Mouse (Mus musculus) embryonic facial prominence, embryonic 11.5 days (tissue): Measurements from ENCODE around the gene Prkab2. TPM values are rescaled to one million over a fixed set of nuclear protein-coding genes. Genes with fewer than 3 reads are reported as not detected.

Experiments used
- ATAC-seq: fragments of 200-750 bp; cut with Nextera tagmentation; replicated peaks from 2 replicates; pipeline ENCODE4 v1.8.0; 2017; ENCODE audit warnings: low read depth; ENCODE audit not compliant: insufficient number of reproducible peaks, low FRiP score, low TSS enrichment
- DNase-seq: peaks from one replicate; pipeline ENCODE4 v3.0.0-alpha.2; 2015; ENCODE audit warnings: low spot score
- H3K27ac ChIP-seq: fragments of 300-500 bp; sonication (generic); replicated peaks from 2 replicates; pipeline ENCODE4 v1.5.1; 2014; ENCODE audit warnings: mild to moderate bottlenecking, low read depth, low read length, control low read depth
- H3K27me3 ChIP-seq: fragments of 300-500 bp; sonication (generic); 2 replicates; pipeline ENCODE4 v1.6.1; 2014; ENCODE audit warnings: mild to moderate bottlenecking, low read length, moderate library complexity, mixed read lengths; ENCODE audit not compliant: control insufficient read depth, insufficient read depth
- H3K36me3 ChIP-seq: fragments of 300-500 bp; sonication (generic); replicated peaks from 2 replicates; pipeline ENCODE4 v1.6.1; 2014; ENCODE audit warnings: low read depth, mild to moderate bottlenecking, low read length, moderate library complexity, mixed read lengths; ENCODE audit not compliant: control insufficient read depth, insufficient read depth
- H3K4me1 ChIP-seq: fragments of 300-500 bp; sonication (generic); 2 replicates; pipeline ENCODE4 v1.6.1; 2014; ENCODE audit warnings: low read length, mixed read lengths; ENCODE audit not compliant: control insufficient read depth, insufficient read depth
- H3K4me2 ChIP-seq: fragments of 300-500 bp; sonication (generic); 2 replicates; pipeline ENCODE4 v1.6.1; 2014; ENCODE audit warnings: low read depth, mild to moderate bottlenecking, control low read depth, low read length, moderate library complexity
- H3K4me3 ChIP-seq: fragments of 300-500 bp; sonication (generic); 2 replicates; pipeline ENCODE4 v1.5.1; 2014; ENCODE audit warnings: low read depth, low read length, control low read depth
- H3K9ac ChIP-seq: fragments of 300-500 bp; sonication (generic); replicated peaks from 2 replicates; pipeline ENCODE4 v1.6.1; 2014; ENCODE audit warnings: mild to moderate bottlenecking, control low read depth, low read length
- H3K9me3 ChIP-seq: fragments of 300-500 bp; sonication (generic); replicated peaks from 2 replicates; pipeline ENCODE4 v1.6.1; 2016; ENCODE audit warnings: mild to moderate bottlenecking, low read length, inconsistent platforms, mixed read lengths; ENCODE audit not compliant: control insufficient read depth
- WGBS: fragments of 180-500 bp; shearing (Covaris S2); extraction: QIAGEN DNeasy Blood & Tissue Kit; methylation state at CpG from one replicate; pipeline ENCODE4 v1.1.7; 2014; 5-methylcytosine and 5-hydroxymethylcytosine counted together
- polyA plus RNA-seq: library from polyadenylated mRNA; unstranded; fragments of >200 nt; fragmentation: Nextera tagmentation; extraction: Ambion mirVana; gene quantifications from 2 replicates; pipeline ENCODE4 v1.2.1, GENCODE M21; 2014

The Prkab2 gene
- polyA plus RNA-seq, 1 experiment from 2014 or later, result 6.2 TPM

- Histone ChIP-seq H3K4me2 (peak overlapping the region; percentile 11; the same call in 1 of the 2 replicates), H3K9ac (no peak overlapping the region), H3K4me3 (no peak overlapping the region), H3K36me3 (no peaks in the 10 kb centered on the region), H3K9me3 (no peaks in the 10 kb centered on the region), H3K27me3 (no peaks in the 10 kb centered on the region), H3K27ac (no peak overlapping the region), H3K4me1 (no peaks in the 10 kb centered on the region)
- peak; percentile 75; the same call in 1 of the 2 replicates for ATAC-seq
- WGBS, result 5% methylated on average over 16 of the region's 16 CpGs
- DNase-seq, result peak; percentile 65
Measured at GRCm38 (mm10) chr3:97683560-97684195, 25.7 kb downstream of the Prkab2 start.

- Histone ChIP-seq H3K27ac (no peak overlapping the region), H3K27me3 (no peaks in the 10 kb centered on the region), H3K4me2 (no peak overlapping the region), H3K4me1 (no peaks in the 10 kb centered on the region), H3K9ac (no peak overlapping the region), H3K36me3 (no peaks in the 10 kb centered on the region), H3K9me3 (no peaks in the 10 kb centered on the region), H3K4me3 (no peak overlapping the region)
- WGBS, result 87% methylated on average over 4 of the region's 4 CpGs
- DNase-seq, result no peak
- ATAC-seq, result no peak
Measured at GRCm38 (mm10) chr3:97686372-97687117, 28.6 kb downstream of the Prkab2 start.

- H3K27me3 ChIP-seq, result no peaks in the 10 kb centered on the region
- H3K9ac ChIP-seq, result no peak overlapping the region
- ATAC-seq (no peak), DNase-seq (no peak)
- 85% methylated on average over 2 of the region's 2 CpGs for WGBS
- H3K4me1 ChIP-seq, result no peaks in the 10 kb centered on the region
- no peak overlapping the region for H3K4me2 ChIP-seq
- H3K27ac ChIP-seq, result no peak overlapping the region
- H3K9me3 ChIP-seq, result no peaks in the 10 kb centered on the region
- H3K4me3 ChIP-seq, result no peak overlapping the region
- no peaks in the 10 kb centered on the region for H3K36me3 ChIP-seq
Measured at GRCm38 (mm10) chr3:97689289-97689688, 31.3 kb downstream of the Prkab2 start.

- DNase-seq, result no peak
- WGBS, result 45% methylated on average over 7 of the region's 7 CpGs
- no peaks in the 10 kb centered on the region for H3K36me3 ChIP-seq
- no peak overlapping the region for H3K27ac ChIP-seq
- H3K9ac ChIP-seq, result no peak overlapping the region
- no peak overlapping the region for H3K4me2 ChIP-seq
- ATAC-seq, result no peak
- no peaks in the 10 kb centered on the region for H3K27me3 ChIP-seq
- no peaks in the 10 kb centered on the region for H3K4me1 ChIP-seq
- no peak overlapping the region for H3K4me3 ChIP-seq
- H3K9me3 ChIP-seq, result no peaks in the 10 kb centered on the region
Measured at GRCm38 (mm10) chr3:97690590-97690989, 32.6 kb downstream of the Prkab2 start.

GRCm38 (mm10) chr3:97691443-97692017 lies 33.5 kb downstream of the Prkab2 start:
- H3K4me1 ChIP-seq, result no peaks in the 10 kb centered on the region
- no peaks in the 10 kb centered on the region for H3K27me3 ChIP-seq
- ATAC-seq, result no peak
- H3K4me2 ChIP-seq, result no peak overlapping the region
- H3K27ac ChIP-seq, result no peak overlapping the region
- no peak overlapping the region for H3K9ac ChIP-seq
- no peak for DNase-seq
- H3K36me3 ChIP-seq, result no peaks in the 10 kb centered on the region
- 68% methylated on average over 12 of the region's 12 CpGs for WGBS
- no peaks in the 10 kb centered on the region for H3K9me3 ChIP-seq
- no peak overlapping the region for H3K4me3 ChIP-seq

- Histone ChIP-seq H3K27ac (no peak overlapping the region), H3K27me3 (no peaks in the 10 kb centered on the region), H3K4me1 (no peaks in the 10 kb centered on the region), H3K36me3 (no peaks in the 10 kb centered on the region), H3K9ac (no peak overlapping the region), H3K9me3 (no peaks in the 10 kb centered on the region), H3K4me2 (no peak overlapping the region), H3K4me3 (no peak overlapping the region)
- WGBS, result 90% methylated on average over 6 of the region's 6 CpGs
- ATAC-seq, result no peak
- DNase-seq, result no peak
Measured at GRCm38 (mm10) chr3:97693806-97694205, 35.8 kb downstream of the Prkab2 start.

GRCm38 (mm10) chr3:97696866-97697265 lies 38.9 kb downstream of the Prkab2 start:
- H3K4me1 ChIP-seq, result no peaks in the 10 kb centered on the region
- H3K36me3 ChIP-seq, result no peaks in the 10 kb centered on the region
- no peak overlapping the region for H3K4me2 ChIP-seq
- H3K27ac ChIP-seq, result no peak overlapping the region
- 86% methylated on average over 9 of the region's 9 CpGs for WGBS
- no peak overlapping the region for H3K4me3 ChIP-seq
- H3K9ac ChIP-seq, result no peak overlapping the region
- ATAC-seq (no peak), DNase-seq (no peak)
- no peaks in the 10 kb centered on the region for H3K27me3 ChIP-seq
- no peaks in the 10 kb centered on the region for H3K9me3 ChIP-seq

GRCm38 (mm10) chr3:97697291-97697690 lies 39.3 kb downstream of the Prkab2 start:
- 71% methylated on average over 9 of the region's 9 CpGs for WGBS
- H3K4me3 ChIP-seq, result no peak overlapping the region
- H3K9ac ChIP-seq, result no peak overlapping the region
- no peak overlapping the region for H3K27ac ChIP-seq
- no peaks in the 10 kb centered on the region for H3K4me1 ChIP-seq
- H3K36me3 ChIP-seq, result no peaks in the 10 kb centered on the region
- H3K4me2 ChIP-seq, result no peak overlapping the region
- no peak for ATAC-seq
- no peak for DNase-seq
- H3K27me3 ChIP-seq, result no peaks in the 10 kb centered on the region
- H3K9me3 ChIP-seq, result no peaks in the 10 kb centered on the region
